Mouse (Mus musculus): ENCODE data around the gene Rnf5. TPM values are rescaled to one million over a fixed set of nuclear protein-coding genes. Genes with fewer than 3 reads are reported as not detected.

Rnf5 gene
- total RNA-seq, 2 experiments from 2014 or later: 70.7 to 71.5 TPM

GRCm38 (mm10) chr17:34559895-34560294 lies 43.6 kb downstream of the Rnf5 start:
- no peak overlapping the region for H3K4me3 ChIP-seq
- no peak overlapping the region for H3K27ac ChIP-seq
- no peak for DNase-seq (ENCODE audit: extremely low spot score in 1 of 2, low spot score in 2 of 2)
- no peak; the same call in 1 of the 2 replicates for TF ChIP-seq CTCF (IDR thresholded peaks at IDR 0.05)
- intact Hi-C loops (cut with DNase I): loop anchor here (10.0 kb wide), 1 partner anchor 315 kb away; no protein-coding TSS in a partner anchor

GRCm38 (mm10) chr17:34559116-34559515 lies 44.4 kb downstream of the Rnf5 start:
- H3K4me3 ChIP-seq: no peak overlapping the region
- TF ChIP-seq CTCF (IDR thresholded peaks at IDR 0.05): no peak
- DNase-seq (ENCODE audit: extremely low spot score in 1 of 2, low spot score in 2 of 2): no peak
- intact Hi-C loops (cut with DNase I): no loop called here
- H3K27ac ChIP-seq: no peak overlapping the region

GRCm38 (mm10) chr17:34557411-34557810 lies 46.1 kb downstream of the Rnf5 start:
- Histone ChIP-seq H3K27ac (no peak overlapping the region), H3K4me3 (no peak overlapping the region)
- no peak for DNase-seq (ENCODE audit: extremely low spot score in 1 of 2, low spot score in 2 of 2)
- intact Hi-C loops (cut with DNase I): no loop called here
- TF ChIP-seq CTCF (IDR thresholded peaks at IDR 0.05): no peak

GRCm38 (mm10) chr17:34556406-34556805 lies 47.1 kb downstream of the Rnf5 start:
- H3K27ac ChIP-seq: no peak overlapping the region
- TF ChIP-seq CTCF (IDR thresholded peaks at IDR 0.05): no peak
- H3K4me3 ChIP-seq: no peak overlapping the region
- DNase-seq (ENCODE audit: extremely low spot score in 1 of 2, low spot score in 2 of 2): no peak
- intact Hi-C loops (cut with DNase I): no loop called here

- TF ChIP-seq CTCF (IDR thresholded peaks at IDR 0.05): peak; percentile 94
- no peak overlapping the region for H3K4me3 ChIP-seq
- intact Hi-C loops (cut with DNase I): loop anchor here (1.0 kb wide), 1 partner anchor 114 kb away; no protein-coding TSS in a partner anchor
- no peak overlapping the region for H3K27ac ChIP-seq
- peak; percentile 64 to 74 for DNase-seq (ENCODE audit: extremely low spot score in 1 of 2, low spot score in 2 of 2)
These were observed 48.0 kb downstream of the Rnf5 start for GRCm38 (mm10) chr17:34555483-34555882.

Other genes starting within 250 kb of the Rnf5 start
- under 1 TPM; 0.65 to 0.68 TPM for gene Btnl2, start 248.9 kb downstream of the Rnf5 start, total RNA-seq (2021)
- not detected for gene Btnl1, start 226.6 kb downstream of the Rnf5 start, total RNA-seq (2021)
- 1 to 10 TPM; 2.5 to 4.4 TPM for gene BC051142, start 204.9 kb downstream of the Rnf5 start, total RNA-seq (2021)
- not detected for gene Btnl4, start 126.4 kb downstream of the Rnf5 start, total RNA-seq (2021)
- not detected for gene Btnl6, start 86.3 kb downstream of the Rnf5 start, total RNA-seq (2021)
- 10 to 100 TPM in 1 of 2 experiments, 1 to 10 TPM in 1; 9.1 to 18.3 TPM for gene Notch4, start 39.4 kb downstream of the Rnf5 start, total RNA-seq (2021)
- 1 to 10 TPM; 1.8 to 3.3 TPM for gene Gpsm3, start 13.9 kb downstream of the Rnf5 start, total RNA-seq (2021)
- gene Pbx2, start 12.4 kb downstream of the Rnf5 start, total RNA-seq (2021): 10 to 100 TPM; 49.6 to 68.5 TPM
- 1 to 10 TPM in 1 of 2 experiments, under 1 TPM in 1; 0.47 to 1.2 TPM for gene Ager, start 5.8 kb downstream of the Rnf5 start, total RNA-seq (2021)
- gene Agpat1, start 572 bp upstream of the Rnf5 start, total RNA-seq (2021): 100 to 1,000 TPM; 156 to 166 TPM
- gene Egfl8, start 12.3 kb upstream of the Rnf5 start, total RNA-seq (2021): 1 to 10 TPM; 2.9 to 3.5 TPM
- 10 to 100 TPM; 47.3 to 48.6 TPM for gene Ppt2, start 24.8 kb upstream of the Rnf5 start, total RNA-seq (2021)
- gene Prrt1, start 25.8 kb upstream of the Rnf5 start, total RNA-seq (2021): 100 to 1,000 TPM; 172 to 205 TPM
- 10 to 100 TPM; 10.9 to 16.9 TPM for gene Fkbpl, start 41.1 kb upstream of the Rnf5 start, total RNA-seq (2021)
- gene Atf6b, start 43.5 kb upstream of the Rnf5 start, total RNA-seq (2021): 10 to 100 TPM; 64.3 to 66.4 TPM
- 1 to 10 TPM; 1.5 to 2.4 TPM for gene Tnxb, start 66.8 kb upstream of the Rnf5 start, total RNA-seq (2021)
- 10 to 100 TPM; 10.8 to 11.2 TPM for gene C4b, start 140.2 kb upstream of the Rnf5 start, total RNA-seq (2021)
- not detected for gene Cyp21a1, start 200.9 kb upstream of the Rnf5 start, total RNA-seq (2021)
- gene Stk19, start 233.3 kb upstream of the Rnf5 start, total RNA-seq (2021): 10 to 100 TPM; 54.8 to 61.5 TPM
- gene Dxo, start 233.3 kb upstream of the Rnf5 start, total RNA-seq (2021): 10 to 100 TPM; 33.6 to 41.4 TPM
- gene Skiv2l, start 246.5 kb upstream of the Rnf5 start, total RNA-seq (2021): 10 to 100 TPM; 70.1 to 70.4 TPM
- 10 to 100 TPM; 35.3 to 40.3 TPM for gene Nelfe, start 246.7 kb upstream of the Rnf5 start, total RNA-seq (2021)